Mouse (Mus musculus) neural tube, embryonic 12.5 days (tissue): ENCODE measurements at regions not wholly inside any gene's neighbourhood (a gene's known extent, or its start where the extent isn't known, plus 50 kb on each side); places are given as distances from the start of the nearest gene placed in this dataset.
"Not testable (repeated sequence)": the region's sequence is repeated elsewhere in the genome, so short reads cannot be mapped to it uniquely, and the experiment has no call there.

ENCODE experiments used
- ATAC-seq: fragments of 200-750 bp; cut with Nextera tagmentation; 2 replicates; pipeline ENCODE4 v1.8.0; 2017; ENCODE audit warnings: low read depth, mild to moderate bottlenecking, moderate TSS enrichment, moderate library complexity; ENCODE audit not compliant: low FRiP score
- H3K27ac ChIP-seq: fragments of 300-500 bp; sonication (generic); 2 replicates; pipeline ENCODE4 v1.5.1; 2016
- H3K27me3 ChIP-seq: fragments of 300-500 bp; sonication (generic); replicated peaks from 2 replicates; pipeline ENCODE4 v1.6.1; 2016; ENCODE audit warnings: mild to moderate bottlenecking
- H3K36me3 ChIP-seq: fragments of 300-500 bp; sonication (generic); 2 replicates; pipeline ENCODE4 v1.6.1; 2016; ENCODE audit warnings: mild to moderate bottlenecking
- H3K4me1 ChIP-seq: fragments of 300-500 bp; sonication (generic); 2 replicates; pipeline ENCODE4 v1.6.1; 2016
- H3K4me2 ChIP-seq: fragments of 300-500 bp; sonication (generic); replicated peaks from 2 replicates; pipeline ENCODE4 v1.6.1; 2016; ENCODE audit warnings: mild to moderate bottlenecking
- H3K4me3 ChIP-seq: fragments of 300-500 bp; sonication (generic); 2 replicates; pipeline ENCODE4 v1.5.1; 2016
- H3K9ac ChIP-seq: fragments of 300-500 bp; sonication (generic); 2 replicates; pipeline ENCODE4 v1.6.1; 2016; ENCODE audit warnings: mild to moderate bottlenecking
- H3K9me3 ChIP-seq: fragments of 300-500 bp; sonication (generic); 2 replicates; pipeline ENCODE4 v1.6.1; 2016; ENCODE audit warnings: mild to moderate bottlenecking
- WGBS: fragments of 180-500 bp; shearing (Covaris S2); methylation state at CpG from one replicate; pipeline ENCODE4 v1.1.7; 2016; 5-methylcytosine and 5-hydroxymethylcytosine counted together

GRCm38 (mm10) chr3:21932696-21933095 is 143.8 kb upstream of the Tbl1xr1 start:
- H3K4me2 ChIP-seq, H3K27me3 ChIP-seq, ATAC-seq, H3K9me3 ChIP-seq, H3K4me3 ChIP-seq, H3K9ac ChIP-seq, H3K27ac ChIP-seq, H3K36me3 ChIP-seq: not testable (repeated sequence)
- peaks cover 27% of the 10 kb centered on the region for H3K4me1 ChIP-seq
- 82% methylated on average over 8 of the region's 8 CpGs for WGBS

DNA sequence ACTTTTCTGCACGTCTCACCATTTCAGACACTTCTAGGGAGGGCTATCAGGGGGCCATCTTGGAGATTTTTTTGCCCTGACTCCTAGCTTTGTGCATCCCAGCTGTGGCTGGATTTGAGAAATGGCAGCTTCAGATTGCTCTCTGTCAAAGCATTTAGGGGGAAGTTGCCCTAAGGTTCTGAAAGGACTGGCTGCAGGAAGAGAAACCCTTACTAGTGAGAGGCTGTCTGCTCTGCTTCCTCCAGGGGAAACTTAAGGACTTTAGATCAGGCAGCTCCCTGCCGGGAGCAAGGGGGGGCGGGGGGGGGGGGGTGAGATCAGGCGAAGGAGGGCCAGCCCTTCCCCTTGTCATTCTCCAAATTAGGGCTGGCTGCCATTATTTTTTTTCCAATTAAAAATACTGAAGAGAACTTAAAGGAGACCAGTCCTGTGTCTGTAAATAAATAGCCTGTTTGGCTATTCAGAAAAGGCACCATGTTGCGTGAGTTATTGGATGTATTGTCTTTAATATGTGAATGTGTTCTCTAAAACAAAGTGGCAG is 141.7 kb upstream of the Tbl1xr1 start:
- Histone ChIP-seq H3K4me1 (peaks cover 36% of the 10 kb centered on the region), H3K27ac (peak overlapping the region; percentile 11; the same call in 1 of the 2 replicates), H3K4me2 (peak overlapping the region; percentile 51), H3K4me3 (no peak overlapping the region), H3K36me3 (no peaks in the 10 kb centered on the region), H3K27me3 (no peaks in the 10 kb centered on the region), H3K9ac (no peak overlapping the region), H3K9me3 (no peaks in the 10 kb centered on the region)
- peak; percentile 17 for ATAC-seq
- WGBS, result under 1% methylated on average over 4 of the region's 5 CpGs

GRCm38 (mm10) chr3:21935571-21936261 is 140.7 kb upstream of the Tbl1xr1 start:
- Histone ChIP-seq H3K27me3 (no peaks in the 10 kb centered on the region), H3K36me3 (no peaks in the 10 kb centered on the region), H3K4me3 (peak overlapping the region; percentile 7; the same call in 1 of the 2 replicates), H3K9me3 (no peaks in the 10 kb centered on the region), H3K4me1 (peaks cover 36% of the 10 kb centered on the region), H3K4me2 (peak overlapping the region; percentile 51), H3K27ac (peak overlapping the region; percentile 65), H3K9ac (no peak overlapping the region)
- 1% methylated on average over 24 of the region's 24 CpGs for WGBS
- peak; percentile 90 for ATAC-seq

DNA sequence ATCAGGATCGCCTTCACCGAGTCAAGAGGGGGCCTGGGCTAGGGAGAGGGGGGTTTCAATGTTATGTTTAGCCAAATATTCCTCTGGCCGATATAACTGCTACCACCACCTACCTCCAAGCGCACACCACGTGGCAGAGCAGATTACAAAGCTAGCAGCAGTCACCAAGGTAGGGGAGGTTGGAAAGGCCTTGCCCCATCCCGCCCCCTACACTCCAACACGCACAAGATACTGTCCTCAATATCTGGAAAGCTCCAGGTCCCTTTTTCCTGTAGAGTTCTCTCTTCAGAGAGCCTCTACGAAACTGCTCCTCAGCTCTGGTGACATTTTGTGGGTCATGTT is 140.2 kb upstream of the Tbl1xr1 start:
- H3K9me3 ChIP-seq, result no peaks in the 10 kb centered on the region
- peak overlapping the region; percentile 51 for H3K4me2 ChIP-seq
- H3K36me3 ChIP-seq, result no peaks in the 10 kb centered on the region
- peak overlapping the region; percentile 65 for H3K27ac ChIP-seq
- 0 out of 2 replicates have a peak overlapping the region, but pooled peaks have one; percentile 7 for H3K4me3 ChIP-seq
- 4% methylated on average over 8 of the region's 8 CpGs for WGBS
- no peak overlapping the region for H3K9ac ChIP-seq
- H3K27me3 ChIP-seq, result no peaks in the 10 kb centered on the region
- H3K4me1 ChIP-seq, result peaks cover 36% of the 10 kb centered on the region
- no peak for ATAC-seq

GRCm38 (mm10) chr3:21936616-21937015 is 139.8 kb upstream of the Tbl1xr1 start:
- Histone ChIP-seq H3K36me3 (no peaks in the 10 kb centered on the region), H3K27me3 (no peaks in the 10 kb centered on the region), H3K4me2 (peak overlapping the region; percentile 51), H3K9me3 (no peaks in the 10 kb centered on the region), H3K27ac (no peak overlapping the region), H3K4me3 (no peak overlapping the region), H3K4me1 (peaks cover 36% of the 10 kb centered on the region), H3K9ac (no peak overlapping the region)
- ATAC-seq, result peak; percentile 5
- WGBS, result 9% methylated on average over 8 of the region's 8 CpGs

- 31% methylated on average over 7 of the region's 7 CpGs for WGBS
- Histone ChIP-seq H3K9me3 (no peaks in the 10 kb centered on the region), H3K4me3 (no peak overlapping the region), H3K4me1 (peaks cover 36% of the 10 kb centered on the region), H3K9ac (no peak overlapping the region), H3K27me3 (no peaks in the 10 kb centered on the region), H3K27ac (no peak overlapping the region), H3K4me2 (no peak overlapping the region; the same call in 1 of the 2 replicates), H3K36me3 (no peaks in the 10 kb centered on the region)
- no peak for ATAC-seq
Observed at GRCm38 (mm10) chr3:21937281-21938035, 139.0 kb upstream of the Tbl1xr1 start.

DNA sequence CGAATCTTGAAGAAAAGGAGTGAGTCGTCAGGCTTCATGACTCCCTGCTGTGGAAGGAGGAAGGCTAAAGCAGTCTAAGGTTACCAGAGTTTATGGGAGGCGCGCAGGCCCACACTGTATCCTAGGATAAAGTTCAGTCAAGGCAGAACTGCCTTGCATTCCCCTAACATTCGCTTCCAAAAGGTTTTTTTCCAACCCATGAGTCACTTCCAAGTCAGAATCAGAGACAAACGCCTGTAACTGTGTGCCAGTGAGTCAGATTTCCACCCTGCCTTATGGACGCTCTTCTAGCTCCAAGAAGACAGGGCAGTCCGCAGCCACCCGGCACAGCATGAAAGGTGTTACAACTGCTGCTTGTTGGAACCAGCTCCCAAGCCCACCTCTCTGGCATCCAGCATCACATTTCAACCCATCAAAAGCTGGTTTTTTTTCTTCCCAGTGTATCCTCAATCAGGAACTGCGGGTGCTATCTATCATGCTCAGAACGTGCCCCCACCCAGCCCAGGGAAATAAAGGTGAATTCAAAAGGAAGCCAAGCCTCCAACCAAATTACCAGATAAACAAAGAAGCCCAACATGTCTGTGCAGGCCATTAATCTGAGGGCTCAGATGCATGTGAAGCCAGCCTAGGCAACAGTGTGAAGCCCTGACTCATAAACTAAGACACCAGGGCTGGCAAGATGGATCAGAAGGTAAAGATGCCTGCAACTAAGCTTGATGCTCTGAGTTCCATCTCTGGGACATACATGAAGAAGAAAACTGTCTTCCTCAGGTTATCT is 138.2 kb upstream of the Tbl1xr1 start:
- Histone ChIP-seq H3K27me3 (no peaks in the 10 kb centered on the region), H3K9me3 (no peaks in the 10 kb centered on the region), H3K4me2 (no peak overlapping the region), H3K36me3 (no peaks in the 10 kb centered on the region), H3K4me1 (peaks cover 36% of the 10 kb centered on the region), H3K9ac (no peak overlapping the region), H3K27ac (no peak overlapping the region), H3K4me3 (no peak overlapping the region)
- 42% methylated on average over 11 of the region's 11 CpGs for WGBS
- no peak for ATAC-seq

- WGBS, result 90% methylated on average over 6 of the region's 6 CpGs
- H3K9me3 ChIP-seq, result no peaks in the 10 kb centered on the region
- peaks cover 28% of the 10 kb centered on the region for H3K4me1 ChIP-seq
- no peak overlapping the region for H3K4me2 ChIP-seq
- H3K36me3 ChIP-seq, result no peaks in the 10 kb centered on the region
- H3K9ac ChIP-seq, result no peak overlapping the region
- H3K27me3 ChIP-seq, result no peaks in the 10 kb centered on the region
- H3K27ac ChIP-seq, result no peak overlapping the region
- no peak overlapping the region for H3K4me3 ChIP-seq
- no peak for ATAC-seq
Observed at GRCm38 (mm10) chr3:21939738-21940137, 136.7 kb upstream of the Tbl1xr1 start.

GRCm38 (mm10) chr3:21941596-21941995 is 134.9 kb upstream of the Tbl1xr1 start:
- ATAC-seq, result no peak
- H3K9ac ChIP-seq, result no peak overlapping the region
- no peaks in the 10 kb centered on the region for H3K36me3 ChIP-seq
- no peak overlapping the region for H3K27ac ChIP-seq
- WGBS, result 80% methylated on average over 2 of the region's 2 CpGs
- peaks cover 19% of the 10 kb centered on the region for H3K4me1 ChIP-seq
- no peaks in the 10 kb centered on the region for H3K9me3 ChIP-seq
- no peak overlapping the region for H3K4me2 ChIP-seq
- no peak overlapping the region for H3K4me3 ChIP-seq
- no peaks in the 10 kb centered on the region for H3K27me3 ChIP-seq

GRCm38 (mm10) chr3:21942912-21943311 is 133.5 kb upstream of the Tbl1xr1 start:
- Histone ChIP-seq H3K4me2 (no peak overlapping the region), H3K27me3 (no peaks in the 10 kb centered on the region), H3K9ac (no peak overlapping the region), H3K9me3 (no peaks in the 10 kb centered on the region), H3K36me3 (no peaks in the 10 kb centered on the region), H3K4me3 (no peak overlapping the region), H3K4me1 (peaks cover 11% of the 10 kb centered on the region), H3K27ac (no peak overlapping the region)
- WGBS, result 90% methylated on average over 1 of the region's 1 CpGs
- ATAC-seq, result no peak

DNA sequence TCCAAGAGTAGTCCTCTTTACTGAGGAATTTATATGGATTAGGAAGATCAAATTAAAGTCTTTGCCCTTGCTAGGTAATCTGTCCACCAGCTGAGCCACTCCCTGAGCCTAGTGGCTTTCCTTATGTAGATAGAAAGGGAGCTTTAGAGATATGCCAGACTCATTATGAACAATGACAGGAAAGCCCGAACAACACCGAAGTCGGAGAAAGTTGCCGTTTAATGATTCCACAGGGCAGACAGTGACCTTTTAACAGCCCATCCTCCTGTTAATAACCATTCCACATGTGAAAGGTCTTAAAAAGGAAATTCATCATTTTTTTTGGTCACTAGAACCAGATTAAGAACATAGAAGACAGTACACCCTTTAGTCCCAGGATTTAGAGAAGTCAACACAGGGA is 130.7 kb upstream of the Tbl1xr1 start:
- Histone ChIP-seq H3K36me3 (no peaks in the 10 kb centered on the region), H3K9me3 (no peaks in the 10 kb centered on the region), H3K4me1 (peaks cover 10% of the 10 kb centered on the region), H3K27ac (no peak overlapping the region), H3K9ac (no peak overlapping the region), H3K4me3 (no peak overlapping the region), H3K4me2 (no peak overlapping the region), H3K27me3 (no peaks in the 10 kb centered on the region)
- 76% methylated on average over 4 of the region's 4 CpGs for WGBS
- no peak for ATAC-seq
